Mouse (Mus musculus): ENCODE data around the gene Dstn. TPM values are rescaled to one million over a fixed set of nuclear protein-coding genes. Genes with fewer than 3 reads are reported as not detected.

Gene Dstn
- polyA plus RNA-seq (2012): 12.8 and 14.2 TPM in 2 replicates

DNA sequence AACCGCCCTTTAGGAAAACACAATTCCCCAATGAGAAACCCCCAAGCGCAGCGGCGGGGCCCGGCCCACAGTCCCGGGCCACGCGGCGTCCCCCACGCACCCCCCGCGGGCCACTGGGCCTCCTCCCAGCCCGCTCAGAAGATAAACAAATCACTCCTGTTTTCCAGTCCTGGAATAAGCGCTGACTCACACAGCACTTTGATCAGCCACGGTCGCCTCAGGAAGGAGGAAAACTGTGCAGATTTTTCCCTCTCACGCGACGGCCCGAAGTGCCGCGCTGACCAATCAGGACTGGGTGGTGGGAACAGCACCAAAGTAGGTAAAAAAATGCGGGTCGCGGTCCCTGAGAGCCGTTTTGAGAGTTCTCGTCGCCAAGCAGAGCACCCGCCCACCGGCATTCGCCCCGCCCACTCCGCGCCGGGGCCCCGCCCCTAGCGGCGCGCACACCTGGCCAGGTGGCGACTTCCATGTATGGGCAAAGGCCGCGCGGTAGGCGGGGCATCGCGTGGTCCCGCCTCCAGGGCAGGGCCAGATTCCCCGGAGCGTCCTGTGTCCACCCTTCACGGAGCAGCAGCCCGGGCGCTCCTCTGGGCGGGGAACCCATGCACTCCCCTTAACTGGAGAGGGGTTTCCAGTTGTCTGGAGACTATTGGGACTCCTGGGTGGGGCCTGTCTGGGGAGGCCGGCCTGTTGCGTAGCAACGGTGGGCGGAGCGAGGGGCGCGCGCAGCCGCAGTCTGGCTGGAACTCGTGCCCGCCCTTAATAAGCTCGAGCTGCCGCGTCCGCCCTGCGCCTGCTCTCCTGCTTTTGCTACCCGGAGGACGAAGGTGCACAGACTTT, at the start of gene Dstn:
Gene Dstn (plus strand): TSS at position 561 of the 840 bp plus-strand sequence.
- no peak for TF ChIP-seq GATA1 (IDR thresholded peaks at IDR 0.05; ENCODE audit: low read length)

DNA sequence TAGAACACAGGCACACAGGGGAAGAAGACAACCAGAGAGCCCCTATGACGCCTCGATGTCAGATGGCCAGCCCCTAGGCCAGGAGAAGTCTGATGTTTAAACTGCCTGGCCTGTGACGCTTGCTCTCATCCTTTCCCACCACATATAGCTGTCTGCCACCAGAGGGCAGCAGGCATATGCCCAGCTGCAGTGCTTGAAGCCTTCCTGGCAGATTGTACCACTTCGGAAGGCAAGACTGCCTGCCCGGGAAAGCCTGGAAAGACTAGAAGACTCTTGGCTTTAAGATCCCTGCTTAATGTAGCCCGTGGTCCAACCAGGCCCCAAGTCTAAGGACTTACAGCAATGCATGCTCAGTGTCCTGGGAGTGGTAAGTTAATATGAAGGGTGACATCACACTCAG, 47.8 kb upstream of the Dstn start:
- no peak for TF ChIP-seq GATA1 (IDR thresholded peaks at IDR 0.05; ENCODE audit: low read length)

DNA sequence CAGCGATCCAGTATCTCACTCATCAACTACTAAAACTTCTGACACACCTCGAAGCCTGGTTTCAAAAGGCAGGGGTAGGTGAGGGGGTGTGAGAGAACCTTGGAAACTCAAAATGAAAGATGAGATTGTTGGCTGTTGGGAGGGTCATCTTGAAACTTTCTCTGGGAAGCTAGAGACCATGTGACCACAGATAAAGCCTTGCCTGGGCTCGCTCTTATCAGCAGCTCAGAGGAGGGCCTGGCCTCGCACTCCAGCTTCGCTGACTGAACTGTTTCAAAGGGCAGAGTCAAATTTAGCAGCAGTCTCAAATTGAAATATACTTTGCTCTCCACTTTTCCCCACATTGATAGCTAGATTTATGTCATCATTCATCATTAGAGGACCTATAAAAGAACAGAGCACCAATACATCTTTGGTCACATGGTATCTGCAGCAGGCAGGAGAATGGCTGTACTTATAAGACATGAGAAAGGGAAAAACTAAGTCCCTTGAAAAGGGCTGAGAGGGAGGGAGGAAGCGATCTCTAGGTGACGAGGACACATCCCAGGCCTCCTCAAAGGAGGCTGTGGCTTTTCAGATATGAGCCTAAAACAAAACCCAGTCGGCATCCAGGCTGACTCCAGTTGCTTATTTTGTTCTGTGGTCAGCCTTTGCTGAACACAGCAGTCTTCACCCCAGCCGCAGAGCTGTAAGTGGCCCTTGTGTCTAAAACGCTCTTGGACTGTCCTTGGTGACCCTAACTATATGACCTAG, 44.0 kb upstream of the Dstn start:
- TF ChIP-seq GATA1 (IDR thresholded peaks at IDR 0.05; ENCODE audit: low read length): no peak

DNA sequence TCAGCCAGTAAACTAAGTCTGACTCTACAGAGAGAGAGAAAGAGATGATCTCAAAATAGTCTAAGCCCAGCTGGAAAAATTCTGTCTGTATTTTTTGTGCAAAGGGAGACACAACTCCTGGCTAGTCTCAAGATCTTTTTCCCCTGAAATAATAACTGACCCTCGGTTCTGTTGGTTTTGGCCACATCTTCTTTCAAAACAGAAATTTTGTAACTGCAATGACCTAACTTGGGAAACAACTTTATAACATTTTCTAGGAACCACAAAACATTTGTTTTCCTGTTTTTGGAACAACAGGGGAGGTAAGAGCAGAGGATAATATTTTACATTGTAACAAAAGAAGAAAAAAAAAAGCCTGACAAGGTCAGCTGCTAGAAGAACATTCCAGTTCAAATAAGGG, 39.1 kb upstream of the Dstn start:
- TF ChIP-seq GATA1 (IDR thresholded peaks at IDR 0.05; ENCODE audit: low read length): no peak

DNA sequence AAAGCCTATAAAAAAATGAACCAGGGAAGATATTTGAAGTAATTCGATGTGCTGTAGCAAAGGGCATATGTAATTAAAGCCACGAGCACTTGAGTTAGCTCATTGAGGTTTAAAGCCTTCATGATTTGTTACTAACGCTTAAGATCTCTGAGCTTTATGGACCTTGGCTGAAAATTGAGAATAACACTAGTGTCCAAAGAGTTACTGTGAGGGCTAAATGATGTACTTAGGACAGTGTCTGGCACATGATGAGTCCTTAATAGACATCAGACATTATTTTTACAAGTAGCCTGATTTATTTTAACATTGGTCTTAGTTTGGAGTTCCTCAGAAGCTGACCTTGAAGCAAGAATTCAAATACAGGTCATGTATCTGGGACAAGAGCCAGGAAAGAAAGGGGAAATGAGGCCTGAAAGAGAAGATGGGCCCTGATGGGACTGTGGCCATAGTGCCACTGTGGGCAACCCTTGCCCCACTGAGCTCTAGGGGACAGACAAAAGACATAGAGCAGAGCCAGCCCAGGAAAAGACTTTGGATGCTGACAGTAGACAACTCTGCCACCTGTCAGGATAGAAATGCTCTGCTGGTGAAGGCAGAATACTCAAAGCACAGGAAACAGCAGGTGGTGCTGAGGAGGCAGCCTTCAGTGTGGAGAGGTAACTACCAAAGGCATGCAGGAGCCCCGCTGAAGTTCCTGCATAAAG, 38.0 kb upstream of the Dstn start:
- no peak for TF ChIP-seq GATA1 (IDR thresholded peaks at IDR 0.05; ENCODE audit: low read length)

DNA sequence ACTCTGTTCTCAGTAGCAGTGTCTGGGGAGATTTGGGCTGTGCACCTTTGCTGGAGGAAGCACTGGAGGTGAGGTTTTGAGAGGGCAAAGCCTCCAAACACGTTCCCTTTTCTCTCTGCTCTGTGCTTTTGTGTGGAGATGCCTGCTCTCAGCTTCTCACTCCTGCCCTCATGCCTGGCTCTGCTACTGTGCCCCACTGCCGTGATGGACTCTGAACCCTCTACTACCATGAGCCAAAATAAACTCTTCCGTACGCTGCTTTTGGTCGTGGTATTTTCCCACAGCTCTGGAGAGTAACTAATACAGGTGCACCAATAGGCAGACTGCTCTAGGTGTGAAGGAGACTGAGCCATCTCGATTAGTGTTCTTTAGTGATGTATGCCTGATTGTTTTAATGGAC, 35.8 kb upstream of the Dstn start:
- no peak for TF ChIP-seq GATA1 (IDR thresholded peaks at IDR 0.05; ENCODE audit: low read length)

DNA sequence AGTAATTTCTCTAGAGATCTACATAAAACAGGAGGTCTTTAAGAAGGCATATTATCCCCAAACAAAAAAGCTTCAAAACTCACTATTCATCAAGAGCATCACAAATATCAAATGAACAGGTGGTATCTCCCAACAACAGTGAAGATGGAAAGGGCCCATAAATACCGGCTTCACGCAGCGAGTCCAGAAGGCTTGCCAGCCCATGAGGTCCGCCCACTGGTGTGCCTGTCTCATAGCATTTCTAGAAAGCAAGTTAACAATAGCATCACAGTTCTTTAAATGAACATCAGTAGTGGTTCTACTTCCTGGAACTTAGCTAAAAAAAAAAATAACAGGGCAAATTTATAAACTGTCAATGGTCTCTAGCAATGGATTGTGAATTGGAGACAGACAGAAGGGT, 33.1 kb upstream of the Dstn start:
- no peak for TF ChIP-seq GATA1 (IDR thresholded peaks at IDR 0.05; ENCODE audit: low read length)

DNA sequence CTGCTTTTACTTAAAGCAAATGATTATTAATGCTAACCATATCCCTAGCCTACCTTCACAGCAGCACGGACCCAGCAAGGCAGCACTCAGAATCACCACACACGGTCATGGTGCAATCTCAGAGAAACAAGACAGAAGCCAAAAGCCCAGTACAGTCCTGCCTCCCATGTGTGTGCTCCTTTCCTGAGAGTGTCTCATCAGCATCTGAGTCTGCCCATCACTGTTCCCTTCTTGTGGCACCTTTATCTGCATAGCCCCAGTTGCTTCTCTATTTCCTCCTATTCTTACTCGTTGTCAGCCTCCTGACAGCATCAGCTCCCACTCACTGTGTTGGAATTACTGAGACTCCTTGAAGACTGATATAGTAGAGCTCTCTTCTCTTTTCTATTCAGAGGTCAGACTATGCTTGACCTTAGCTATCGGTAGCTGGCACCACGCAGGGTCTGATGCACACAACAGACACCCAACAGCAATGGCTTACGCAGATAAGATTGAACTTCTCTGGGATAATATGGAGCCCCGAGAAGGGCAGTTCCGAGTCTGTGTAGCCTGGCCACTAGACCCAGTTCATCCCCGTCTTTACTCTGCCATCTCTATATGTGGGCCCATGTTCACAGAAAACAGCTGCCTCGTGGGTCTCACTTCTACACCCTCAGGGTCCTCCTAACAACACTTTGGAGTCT, 32.4 kb upstream of the Dstn start:
- TF ChIP-seq GATA1 (IDR thresholded peaks at IDR 0.05; ENCODE audit: low read length): no peak

DNA sequence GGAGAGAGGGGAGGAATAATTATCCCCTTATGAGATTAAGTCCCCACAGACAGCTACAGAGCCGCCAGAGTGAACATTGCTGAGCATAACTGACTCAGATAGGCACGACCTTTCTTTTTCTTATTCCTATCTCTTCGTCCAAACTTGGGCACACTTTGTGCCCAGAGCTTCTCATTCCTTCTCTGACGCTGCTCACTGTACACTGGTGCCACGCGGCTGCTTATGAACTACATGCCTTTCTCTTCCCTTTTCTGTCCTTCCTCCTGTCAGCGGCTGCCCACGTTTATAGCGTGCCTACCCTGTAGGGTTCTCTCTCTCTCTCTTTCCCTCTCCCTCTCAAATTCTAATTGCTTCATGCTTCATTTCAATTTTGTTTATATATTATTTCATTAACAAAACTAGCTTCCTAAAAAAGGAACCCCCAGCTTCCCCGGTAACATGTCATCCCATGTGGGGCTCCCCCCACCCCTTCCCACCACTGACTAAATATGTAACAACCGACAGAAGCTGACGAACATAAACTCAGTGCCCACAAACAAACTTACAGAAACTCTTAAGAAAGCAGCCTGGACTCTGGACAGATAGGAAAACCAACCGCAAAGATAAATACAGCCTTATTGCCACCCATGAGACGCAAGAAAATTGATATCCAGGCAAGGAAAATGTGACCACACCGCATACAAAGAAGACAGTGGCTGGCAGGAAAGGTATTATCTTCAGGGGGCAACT, 25.8 kb upstream of the Dstn start:
- TF ChIP-seq GATA1 (IDR thresholded peaks at IDR 0.05; ENCODE audit: low read length): no peak

DNA sequence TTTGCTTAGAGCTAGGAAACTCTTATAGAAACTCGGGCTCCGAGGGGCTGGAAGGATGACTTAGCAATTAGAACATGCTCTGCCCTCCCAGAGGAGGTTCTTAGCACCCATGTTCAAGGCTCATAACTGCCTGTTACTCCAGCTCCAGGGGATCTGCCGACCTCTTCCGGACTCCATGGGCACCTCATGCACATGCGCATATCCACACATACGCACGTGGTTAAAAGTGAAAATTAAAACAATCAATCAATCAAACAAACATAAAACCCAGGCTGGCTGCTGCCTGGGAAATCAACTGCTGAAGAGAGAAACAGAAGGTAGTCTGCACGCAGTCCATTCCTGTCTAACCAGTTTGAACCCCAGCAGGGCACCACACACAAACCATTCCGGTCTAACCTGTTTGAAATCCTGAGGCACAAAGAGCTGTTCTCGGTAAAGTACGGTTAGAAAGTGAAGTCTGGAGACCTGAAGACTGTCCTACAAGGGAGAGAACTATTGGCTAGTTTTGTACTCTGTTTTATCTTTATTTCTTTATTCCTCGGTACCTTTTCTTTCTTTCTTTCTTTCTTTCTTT, 25.2 kb upstream of the Dstn start:
- no peak for TF ChIP-seq GATA1 (IDR thresholded peaks at IDR 0.05; ENCODE audit: low read length)

DNA sequence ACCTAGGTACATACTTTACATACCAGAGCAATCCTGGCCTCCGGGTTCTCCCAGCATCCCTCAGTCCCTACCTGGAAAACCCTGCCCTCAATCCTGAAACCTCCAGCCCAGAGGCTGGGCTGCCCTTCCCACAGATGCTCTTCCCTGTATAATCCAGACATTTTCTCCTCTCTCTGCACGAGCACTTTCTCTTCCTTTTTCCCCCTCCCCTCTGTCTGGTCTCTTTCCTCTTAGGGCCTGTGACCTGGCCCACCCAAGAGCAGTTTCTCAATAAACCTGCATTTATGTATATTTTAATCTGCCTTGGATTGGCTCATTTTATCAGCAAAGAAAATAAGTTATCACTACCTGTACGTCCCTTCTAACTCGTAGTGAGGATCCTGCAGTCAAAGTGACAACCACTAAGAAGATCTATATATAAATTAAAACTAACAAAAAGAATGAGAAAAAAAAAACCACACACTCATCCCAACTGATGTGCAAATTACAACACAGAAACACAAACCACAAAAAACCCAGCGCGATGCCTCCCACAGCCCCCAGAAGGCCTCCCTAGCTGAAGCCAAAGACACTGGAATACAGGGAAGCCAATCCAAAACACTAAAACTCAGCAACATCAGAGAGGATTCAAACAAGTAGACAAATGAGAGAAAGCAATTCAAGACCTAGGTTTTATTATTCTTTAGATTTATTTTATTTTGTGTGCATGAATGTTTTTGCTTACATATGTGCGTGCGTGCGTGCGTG, 23.6 kb upstream of the Dstn start:
- no peak for TF ChIP-seq GATA1 (IDR thresholded peaks at IDR 0.05; ENCODE audit: low read length)

DNA sequence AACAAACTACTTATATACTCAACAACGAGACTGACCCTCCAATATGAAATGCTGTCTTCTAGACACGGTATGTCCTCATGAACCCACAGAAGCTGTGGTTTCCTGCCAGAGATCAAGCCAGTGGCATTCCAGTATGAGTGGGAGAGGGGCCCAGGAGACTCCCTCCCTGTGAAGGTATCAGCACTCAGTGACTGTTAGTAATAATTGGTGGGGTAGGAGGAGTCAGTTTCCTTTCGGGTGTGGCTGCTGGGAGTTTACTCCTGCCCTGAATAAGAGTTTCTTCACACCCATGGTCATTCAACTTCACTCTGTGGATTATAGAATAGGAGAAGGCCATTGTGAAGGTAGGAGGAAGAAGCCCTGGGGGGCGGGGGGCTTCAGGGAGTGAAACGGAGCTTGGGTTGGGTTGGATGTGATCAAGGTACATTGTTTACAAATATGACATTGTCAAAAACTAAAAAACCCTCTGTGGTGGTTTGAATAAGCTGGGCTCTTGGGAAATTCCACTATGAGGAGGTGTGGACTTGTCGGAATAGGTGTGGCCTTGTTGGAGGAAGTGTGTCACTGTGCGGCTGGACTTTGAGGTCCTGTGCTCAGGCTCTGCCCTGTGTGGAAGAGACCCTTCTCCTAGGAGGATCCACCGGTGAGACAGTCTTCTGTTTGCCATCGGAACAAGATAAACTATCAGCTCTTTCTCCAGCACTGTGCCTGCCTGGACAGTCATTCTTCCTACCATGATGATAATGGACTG, 15.5 kb upstream of the Dstn start:
- no peak for TF ChIP-seq GATA1 (IDR thresholded peaks at IDR 0.05; ENCODE audit: low read length)

DNA sequence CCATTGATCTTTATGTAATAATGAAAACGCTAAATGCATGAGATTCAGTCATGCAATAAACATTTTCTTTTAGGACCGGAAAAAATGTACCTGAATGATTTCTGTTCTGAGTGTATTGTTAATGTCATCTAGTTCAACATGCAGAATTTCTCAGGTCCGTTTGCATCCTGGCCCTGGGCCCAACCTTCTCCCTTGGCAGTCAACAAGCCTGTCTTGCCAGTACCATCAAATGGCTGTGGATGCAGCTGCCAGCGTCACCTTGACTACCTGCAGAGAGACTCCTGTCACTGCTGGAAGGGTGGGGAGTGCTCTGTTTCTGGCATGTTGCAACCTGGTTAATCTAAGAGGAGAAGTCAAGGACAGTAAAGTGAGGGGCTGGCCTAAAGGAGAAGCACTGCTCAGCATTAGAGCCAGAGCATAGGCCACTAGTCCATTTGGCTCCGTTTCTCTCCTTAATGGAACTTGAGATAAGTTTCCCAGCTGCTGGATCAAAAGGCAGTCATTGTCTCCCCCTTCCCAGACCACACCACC, 14.2 kb upstream of the Dstn start:
- TF ChIP-seq GATA1 (IDR thresholded peaks at IDR 0.05; ENCODE audit: low read length): no peak

Measured in G1E-ER4 (cell line).